Mouse (Mus musculus) embryonic fibroblast, embryonic 13.5 days (primary cell): ENCODE data around the gene Tat.

Experiments
- CTCF ChIP-seq: IDR thresholded peaks from 2 replicates; pipeline ENCODE4 v1.5.1; 2011; ENCODE audit warnings: mild to moderate bottlenecking, control low read depth, low read length, moderate library complexity, borderline replicate concordance; ENCODE audit not compliant: insufficient read depth
- POLR2A ChIP-seq: IDR thresholded peaks from 2 replicates; pipeline ENCODE4 v1.6.1; 2011; ENCODE audit warnings: low read depth, mild to moderate bottlenecking, control low read depth, low read length, moderate library complexity

DNA sequence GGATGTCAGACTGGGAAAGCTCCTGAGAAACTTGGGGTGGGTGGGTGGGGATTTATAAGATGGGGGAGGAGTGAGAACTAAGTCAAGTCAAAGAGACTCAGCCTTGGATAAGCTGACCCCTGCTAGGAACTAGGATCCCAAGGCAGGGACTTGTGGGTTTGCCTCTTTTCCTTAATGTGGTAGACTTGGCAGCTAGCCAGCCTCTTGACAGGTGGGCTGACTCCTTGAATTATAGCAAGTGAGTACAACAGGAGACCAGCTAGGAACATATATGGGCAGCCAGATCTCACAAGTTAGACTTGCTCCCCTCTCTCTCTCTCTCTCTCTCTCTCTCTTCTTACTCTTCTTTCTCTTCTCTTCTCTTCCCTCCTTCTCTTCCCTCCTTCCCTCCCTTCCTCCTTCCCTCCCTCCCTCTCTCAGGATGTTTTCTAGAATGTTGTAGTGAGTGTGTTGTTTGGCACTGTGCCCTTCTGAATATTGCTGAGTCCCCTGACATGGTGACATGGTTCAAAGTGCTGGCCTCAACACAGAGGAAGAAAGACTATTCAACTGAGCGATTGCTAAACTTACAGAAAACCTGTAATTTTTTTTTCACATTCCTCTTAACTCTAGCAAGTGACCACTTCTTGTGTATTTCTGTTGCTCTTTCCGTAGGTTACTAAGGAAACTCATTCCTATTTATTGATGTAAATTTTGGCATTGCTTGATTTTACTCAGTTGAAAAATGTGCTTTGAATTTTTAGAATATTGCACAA, 48.5 kb upstream of the Tat start:
- no peak for TF ChIP-seq POLR2A
- no peak for TF ChIP-seq CTCF
